Mouse (Mus musculus): ENCODE data around the gene Vmn1r219.
"Not testable (repeated sequence)": the region's sequence is repeated elsewhere in the genome, so short reads cannot be mapped to it uniquely, and the experiment has no call there.

Vmn1r219 gene

DNA sequence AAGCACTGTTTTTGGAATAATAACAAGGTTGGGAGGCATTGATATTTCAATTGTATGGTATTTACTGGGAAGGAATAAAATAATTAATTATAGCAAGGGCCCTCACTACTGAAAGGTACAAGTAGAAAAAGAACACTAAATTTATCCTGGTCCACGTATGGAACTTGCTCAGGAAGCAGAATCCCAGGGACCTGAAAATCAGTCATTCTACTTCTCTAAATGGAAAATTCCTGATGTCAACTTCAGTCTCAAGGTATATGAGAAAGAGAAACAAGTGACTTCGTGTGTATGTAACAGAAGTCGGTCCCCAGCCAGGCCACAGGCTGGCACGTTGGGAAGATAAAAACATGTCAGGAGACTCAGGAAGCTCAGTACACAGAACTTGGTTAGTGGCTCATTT lies at the start of gene Vmn1r219:
Gene Vmn1r219, plus strand, starts transcription at position 301 of the 400 bp plus-strand sequence.
- DNase-seq (ENCODE audit: inconsistent age in 2 of 2, low spot score in 1 of 2) = no peak

DNA sequence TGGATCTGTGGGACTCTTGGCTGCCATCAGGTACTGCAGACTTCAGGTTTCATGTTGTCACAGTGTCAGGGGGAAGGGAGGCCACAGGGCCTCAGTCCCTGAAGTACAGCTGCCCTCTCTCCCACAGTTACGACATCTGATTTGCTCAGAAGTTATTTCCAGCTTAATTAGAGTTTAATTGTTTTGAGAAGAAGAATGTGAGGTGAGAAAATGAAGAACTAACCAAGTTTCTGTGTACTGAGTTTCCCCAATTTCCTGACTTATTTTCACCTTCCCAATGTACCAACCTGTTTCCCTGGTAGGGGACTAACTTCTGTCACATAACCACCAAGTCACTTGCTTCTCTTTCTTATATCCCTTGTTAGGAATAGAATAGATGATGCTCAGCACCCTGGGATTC lies 41.0 kb upstream of the Vmn1r219 start, which contains the start of gene Vmn1r217:
Gene Vmn1r217, minus strand, starts transcription at position 101 of the 400 bp plus-strand sequence.
- not testable (repeated sequence) for DNase-seq (ENCODE audit: inconsistent age in 2 of 2, low spot score in 1 of 2)

DNA sequence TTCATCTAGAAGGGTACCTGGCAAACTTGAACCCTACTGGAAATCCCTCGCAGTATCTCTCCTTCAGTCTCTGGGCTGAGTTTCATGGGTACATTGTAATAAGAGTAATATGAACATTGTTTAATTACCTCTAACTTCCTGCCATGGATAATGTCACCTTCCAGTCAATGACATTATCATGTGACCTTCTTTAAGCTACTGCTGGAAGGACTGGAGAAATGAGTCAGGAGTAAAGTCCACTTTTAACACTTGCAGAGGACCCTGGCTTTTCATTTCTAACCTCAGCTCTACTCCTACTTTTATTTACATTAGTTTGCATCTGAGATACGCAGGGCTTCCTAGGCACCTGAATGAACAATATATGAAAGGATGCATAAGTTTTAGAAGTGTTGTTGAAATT lies 38.5 kb upstream of the Vmn1r219 start:
- DNase-seq (ENCODE audit: inconsistent age in 2 of 2, low spot score in 1 of 2) = no peak

DNA sequence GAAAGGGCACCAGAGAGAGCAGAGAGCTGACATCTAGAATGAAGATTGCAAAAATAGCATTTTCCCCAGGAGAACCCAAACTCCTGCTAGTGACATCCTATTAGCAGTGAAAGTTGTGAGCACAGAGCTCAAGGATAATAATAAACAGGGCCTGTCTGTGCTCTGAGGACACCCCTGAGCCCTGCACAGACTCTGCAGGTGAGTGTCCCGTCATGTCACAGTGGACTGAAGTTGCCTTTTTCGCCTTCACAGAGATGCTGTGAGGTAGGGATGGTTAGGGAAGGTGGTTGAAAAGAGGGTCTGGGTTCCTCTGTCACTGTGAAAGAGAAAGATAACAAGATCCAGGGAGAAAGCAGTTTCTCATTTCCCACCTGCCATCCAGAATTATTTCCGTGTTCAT lies 26.0 kb upstream of the Vmn1r219 start, which contains the start of gene Vmn1r218:
Gene Vmn1r218, plus strand, starts transcription at position 57 of the 400 bp plus-strand sequence.
- no peak for DNase-seq (ENCODE audit: inconsistent age in 2 of 2, low spot score in 1 of 2)

DNA sequence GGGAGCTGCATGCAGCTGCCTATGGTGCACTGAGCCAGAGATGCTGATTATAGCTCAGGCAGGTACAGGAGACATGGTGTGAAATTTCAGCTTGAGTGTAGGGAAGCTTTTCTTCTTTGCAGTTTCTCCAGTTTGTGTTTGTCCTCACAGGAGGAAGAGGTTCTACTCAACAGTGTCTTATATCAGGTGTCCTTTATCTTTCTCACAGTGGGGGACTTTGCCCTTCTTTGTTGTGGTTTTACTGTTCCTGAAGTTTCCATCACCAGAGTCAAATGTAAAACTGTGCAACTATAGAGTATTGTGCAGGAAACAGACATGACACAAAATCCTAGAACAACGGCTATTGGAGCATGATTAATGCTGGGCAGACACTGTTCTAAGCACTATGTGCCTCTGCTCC lies 25.6 kb upstream of the Vmn1r219 start:
- no peak for DNase-seq (ENCODE audit: inconsistent age in 2 of 2, low spot score in 1 of 2)

DNA sequence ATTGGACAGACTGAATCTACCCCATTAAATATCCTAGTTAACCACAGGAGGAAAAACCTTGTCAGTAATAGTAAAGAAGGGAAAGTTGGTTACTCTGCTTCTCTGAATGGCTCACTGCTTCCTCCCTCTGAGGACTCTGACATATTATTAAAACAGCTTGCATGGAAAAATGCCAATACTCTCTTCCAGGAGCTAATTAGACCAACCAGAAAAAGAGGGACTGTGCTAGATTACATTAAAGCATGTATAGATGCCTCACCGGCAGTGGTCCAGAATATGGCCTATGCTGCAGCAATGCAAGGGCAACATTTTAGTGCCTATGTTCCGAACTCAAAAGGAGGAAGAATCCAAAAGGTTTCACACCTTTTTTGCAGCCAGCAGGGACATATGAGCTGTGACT lies 20.2 kb upstream of the Vmn1r219 start:
- no peak for DNase-seq (ENCODE audit: inconsistent age in 2 of 2, low spot score in 1 of 2)

DNA sequence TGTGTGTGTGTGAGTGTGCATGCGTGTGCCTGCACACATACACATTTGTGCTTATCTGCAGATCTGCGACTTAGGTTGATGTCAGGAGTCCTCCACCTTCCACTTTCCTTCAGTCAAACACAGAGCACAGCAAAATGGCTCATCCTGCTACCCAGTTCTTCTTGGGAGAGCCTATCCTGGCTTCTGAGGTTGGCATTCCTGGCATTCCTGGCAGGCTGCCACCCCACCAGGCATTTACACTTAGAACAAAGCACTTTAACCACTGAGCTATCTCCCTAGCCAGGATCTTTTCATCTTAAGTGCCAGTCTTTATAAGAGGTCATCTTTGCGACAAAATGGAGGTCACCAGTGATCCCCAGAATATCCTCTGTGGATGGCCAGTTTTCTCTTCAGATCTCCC lies 1.3 kb upstream of the Vmn1r219 start:
- DNase-seq (ENCODE audit: inconsistent age in 2 of 2, low spot score in 1 of 2) = no peak

DNA sequence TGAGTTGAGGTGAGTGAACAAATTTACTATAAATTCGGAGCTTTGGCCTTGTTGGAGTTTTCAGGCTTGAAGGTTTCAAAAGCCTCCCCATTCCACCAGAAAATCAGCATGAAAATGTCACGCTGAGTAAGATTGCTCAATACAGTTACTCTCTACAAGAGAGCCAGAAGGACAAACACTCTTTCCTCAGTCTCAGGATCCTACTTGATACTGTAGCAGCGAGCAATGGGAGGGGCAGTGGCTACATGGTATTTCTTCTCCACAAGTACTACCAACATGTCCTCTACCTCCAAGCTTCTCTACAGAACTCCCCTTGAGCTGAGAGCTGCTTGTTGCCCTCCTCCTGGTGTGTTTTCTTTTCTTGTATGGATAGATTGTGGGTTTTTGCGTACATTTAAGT lies 7.4 kb downstream of the Vmn1r219 start:
- DNase-seq (ENCODE audit: inconsistent age in 2 of 2, low spot score in 1 of 2) = not testable (repeated sequence)

DNA sequence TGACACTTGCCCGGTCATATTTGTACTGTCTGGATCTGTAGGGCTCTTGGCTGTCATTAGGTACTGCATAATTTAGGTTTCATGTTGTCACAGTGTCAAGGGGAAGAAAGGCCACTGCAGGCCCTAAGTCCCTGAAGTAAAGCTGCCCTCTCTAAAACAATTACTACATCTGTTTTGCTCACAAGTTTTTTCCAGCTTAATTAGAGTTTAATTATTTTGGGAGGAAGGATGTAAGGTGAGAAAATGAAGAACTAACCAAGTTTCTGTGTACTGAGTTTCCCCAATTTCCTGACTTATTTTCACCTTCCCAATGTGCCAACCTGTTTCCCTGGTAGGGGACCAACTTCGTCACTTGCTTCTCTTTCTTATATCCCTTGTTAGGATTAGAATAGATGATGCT lies 28.8 kb downstream of the Vmn1r219 start, which contains the start of gene Vmn1r220:
Gene Vmn1r220, minus strand, starts transcription at position 101 of the 400 bp plus-strand sequence.
- DNase-seq (ENCODE audit: inconsistent age in 2 of 2, low spot score in 1 of 2) = no peak

DNA sequence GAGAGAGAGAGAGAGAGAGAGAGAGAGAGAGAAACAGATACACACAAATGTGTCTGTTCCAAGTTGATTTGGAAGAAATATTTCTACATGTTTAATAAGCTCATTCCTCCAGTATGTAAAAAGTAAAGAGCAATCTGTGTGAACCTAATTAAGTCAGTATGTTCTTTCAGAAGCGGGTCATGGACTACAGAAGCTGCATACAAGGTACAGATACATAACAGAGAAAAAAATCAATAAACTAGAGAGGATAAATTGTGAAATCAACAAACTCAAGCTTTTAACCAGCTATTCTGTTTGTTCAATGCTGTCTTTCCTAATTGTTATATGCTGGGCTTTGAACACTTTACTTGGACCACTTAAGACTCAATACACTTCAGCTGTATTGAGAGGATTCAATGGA lies 44.8 kb downstream of the Vmn1r219 start:
- not testable (repeated sequence) for DNase-seq (ENCODE audit: inconsistent age in 2 of 2, low spot score in 1 of 2)

DNA sequence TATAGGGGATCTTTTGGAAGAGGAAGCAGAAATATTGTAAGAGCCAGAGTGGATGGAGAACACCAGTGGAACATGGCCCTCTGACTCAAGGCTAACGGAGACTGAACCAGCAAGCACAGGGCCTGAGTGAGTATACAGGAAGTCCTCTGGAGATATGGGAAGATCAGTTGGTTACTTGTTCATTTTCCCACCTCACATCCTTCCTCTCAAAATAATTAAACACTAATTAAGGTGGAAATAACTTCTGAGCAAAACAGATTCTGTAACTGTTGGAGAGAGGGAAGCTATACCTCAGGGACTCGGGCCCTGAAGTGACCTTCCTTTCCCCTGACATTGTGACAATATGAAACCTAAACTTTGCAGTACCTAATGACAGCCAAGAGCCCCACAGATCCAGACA lies 54.7 kb downstream of the Vmn1r219 start, which contains the start of gene Vmn1r221:
Gene Vmn1r221, plus strand, starts transcription at position 301 of the 400 bp plus-strand sequence.
- DNase-seq (ENCODE audit: inconsistent age in 2 of 2, low spot score in 1 of 2) = not testable (repeated sequence)
